8 mouse cellular contexts compared by ENCODE assay signal in genomic region chrX:11631186-11631913, GRCm38 (mm10).
DNase-seq lines count a peak whose midpoint lies in the region; ATAC-seq lines count a peak whose summit lies in the region.

No protein-coding gene starts in this region.

- peaks cover 14% of the 10 kb centered on the region for H3K4me1 ChIP-seq in hindbrain, embryonic 10.5 days (replicated peaks)
- H3K4me1 ChIP-seq in neural tube, embryonic 15.5 days = peaks cover 16% of the 10 kb centered on the region

- ATAC-seq in neural tube, embryonic 15.5 days (ENCODE audit: low FRiP score) = peak; percentile 63; the same call in 1 of the 2 replicates

- peaks cover 74% of the 10 kb centered on the region for H3K27me3 ChIP-seq in hindbrain, embryonic 10.5 days (ENCODE audit: insufficient read depth, poor library complexity, severe bottlenecking)
- no peaks in the 10 kb centered on the region; the same call in 1 of the 2 replicates for H3K27me3 ChIP-seq in neural tube, embryonic 15.5 days (replicated peaks)

- H3K36me3 ChIP-seq in hindbrain, embryonic 10.5 days = no peaks in the 10 kb centered on the region
- no peaks in the 10 kb centered on the region for H3K36me3 ChIP-seq in neural tube, embryonic 15.5 days

- H3K9ac ChIP-seq in neural tube, embryonic 15.5 days (replicated peaks) = no peak overlapping the region

- peak overlapping the region; percentile 62 for H3K27ac ChIP-seq in hindbrain, embryonic 10.5 days
- no peak overlapping the region for H3K27ac ChIP-seq in neural tube, embryonic 15.5 days (replicated peaks)

- peak; percentile 21 for DNase-seq in embryo, embryonic 11 days
- DNase-seq in embryo, embryonic 9.5 days (ENCODE audit: extremely low spot score) = no peak
- DNase-seq in CD4-positive, CD25-positive, alpha-beta regulatory T cell, adult 2 months (ENCODE audit: low read depth, low spot score) = peak; percentile 51
- DNase-seq in hindbrain, embryonic 10.5 days (ENCODE audit: low spot score) = no peak
- DNase-seq in layer of hippocampus, postnatal 14 days (ENCODE audit: low spot score in 2 of 2) = peak; percentile 21 to 70
- DNase-seq in right cerebral cortex, postnatal 36 days (ENCODE audit: low spot score in 2 of 2) = no peak
- DNase-seq in urinary bladder, adult 2 months (ENCODE audit: low spot score) = no peak

- no peaks in the 10 kb centered on the region for H3K9me3 ChIP-seq in hindbrain, embryonic 10.5 days
- no peaks in the 10 kb centered on the region for H3K9me3 ChIP-seq in neural tube, embryonic 15.5 days (replicated peaks)

- WGBS in hindbrain, embryonic 10.5 days = 15% methylated on average over 14 of the region's 14 CpGs
- WGBS in neural tube, embryonic 15.5 days = 20% methylated on average over 14 of the region's 14 CpGs

- H3K4me3 ChIP-seq in hindbrain, embryonic 10.5 days = peak overlapping the region; percentile 31
- no peak overlapping the region for H3K4me3 ChIP-seq in neural tube, embryonic 15.5 days (replicated peaks)

- peak overlapping the region; percentile 44 for H3K4me2 ChIP-seq in neural tube, embryonic 15.5 days

Comparison
In these comparisons a context has a peak if more than half of its experiments do, and no peak if none do; other contexts are left out.
1. DNase-seq: peak in embryo, embryonic 11 days (single experiment), CD4-positive, CD25-positive, alpha-beta regulatory T cell, adult 2 months (single experiment) and layer of hippocampus, postnatal 14 days (2 of 2); none in embryo, embryonic 9.5 days (single experiment), hindbrain, embryonic 10.5 days (single experiment), right cerebral cortex, postnatal 36 days (0 of 2) and urinary bladder, adult 2 months (single experiment).